Mouse (Mus musculus): ENCODE measurements at regions not wholly inside any gene's neighbourhood (a gene's known extent, or its start where the extent isn't known, plus 50 kb on each side); places are given as distances from the start of the nearest gene placed in this dataset.

DNA sequence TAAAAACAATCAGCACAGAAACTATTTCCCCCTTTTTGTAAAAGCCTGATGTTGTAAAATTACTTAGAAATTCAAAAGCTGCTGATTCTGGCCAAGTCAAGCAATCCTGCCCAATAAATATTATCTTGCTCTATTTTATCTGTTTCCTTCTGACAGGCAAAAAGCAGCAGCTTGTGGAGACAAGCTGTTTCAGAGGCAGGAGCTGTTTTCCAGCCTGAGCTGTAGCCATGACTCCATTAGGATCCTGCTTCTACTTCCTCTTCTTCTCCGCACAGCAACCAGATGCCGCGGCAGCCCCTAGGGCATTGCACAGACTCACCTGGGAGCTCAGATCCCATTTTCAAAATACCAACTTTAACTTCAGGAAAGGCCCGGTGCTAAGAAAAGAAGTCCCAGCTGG, 774.8 kb downstream of the Ryr2 start:
- no peaks in the 10 kb centered on the region for H3K9me3 ChIP-seq (replicated peaks; ENCODE audit: control insufficient read depth, low read length)
- H3K27ac ChIP-seq (ENCODE audit: low read depth, low read length): no peak overlapping the region
- H3K9ac ChIP-seq (ENCODE audit: low read depth, low read length): no peak overlapping the region
- no peaks in the 10 kb centered on the region for H3K27me3 ChIP-seq (ENCODE audit: control insufficient read depth, insufficient read depth, low read length)
- H3K4me1 ChIP-seq (ENCODE audit: control insufficient read depth, insufficient read depth, low read length): no peaks in the 10 kb centered on the region
- no peak overlapping the region for H3K4me3 ChIP-seq (ENCODE audit: low read depth, low read length)
- no peak for ATAC-seq (replicated peaks; ENCODE audit: insufficient number of reproducible peaks, low FRiP score, low TSS enrichment)
- no peaks in the 10 kb centered on the region for H3K36me3 ChIP-seq (ENCODE audit: control insufficient read depth, insufficient read depth, low read length)
- WGBS (ENCODE audit: insufficient replicate concordance): 72% methylated on average over 4 of the region's 4 CpGs
- H3K4me2 ChIP-seq: no peak overlapping the region

- H3K4me3 ChIP-seq (ENCODE audit: low read depth, low read length): no peak overlapping the region
- ATAC-seq (replicated peaks; ENCODE audit: insufficient number of reproducible peaks, low FRiP score, low TSS enrichment): no peak
- H3K36me3 ChIP-seq (ENCODE audit: control insufficient read depth, insufficient read depth, low read length): no peaks in the 10 kb centered on the region
- WGBS (ENCODE audit: insufficient replicate concordance): 76% methylated on average over 2 of the region's 2 CpGs
- no peak overlapping the region for H3K27ac ChIP-seq (ENCODE audit: low read depth, low read length)
- H3K9me3 ChIP-seq (replicated peaks; ENCODE audit: control insufficient read depth, low read length): no peaks in the 10 kb centered on the region
- H3K9ac ChIP-seq (ENCODE audit: low read depth, low read length): no peak overlapping the region
- H3K4me2 ChIP-seq: no peak overlapping the region
- H3K4me1 ChIP-seq (ENCODE audit: control insufficient read depth, insufficient read depth, low read length): no peaks in the 10 kb centered on the region
- H3K27me3 ChIP-seq (ENCODE audit: control insufficient read depth, insufficient read depth, low read length): no peaks in the 10 kb centered on the region
These were observed 798.0 kb downstream of the Ryr2 start for GRCm38 (mm10) chr13:11308716-11309115.

GRCm38 (mm10) chr13:11295493-11295892, 811.3 kb downstream of the Ryr2 start:
- no peak for ATAC-seq (replicated peaks; ENCODE audit: insufficient number of reproducible peaks, low FRiP score, low TSS enrichment)
- 83% methylated on average over 2 of the region's 2 CpGs for WGBS (ENCODE audit: insufficient replicate concordance)
- H3K4me2 ChIP-seq: no peak overlapping the region

GRCm38 (mm10) chr13:11294689-11295088, 812.1 kb downstream of the Ryr2 start:
- H3K9me3 ChIP-seq (replicated peaks; ENCODE audit: control insufficient read depth, low read length): no peaks in the 10 kb centered on the region
- ATAC-seq (replicated peaks; ENCODE audit: insufficient number of reproducible peaks, low FRiP score, low TSS enrichment): no peak
- H3K4me1 ChIP-seq (ENCODE audit: control insufficient read depth, insufficient read depth, low read length): no peaks in the 10 kb centered on the region
- H3K27me3 ChIP-seq (ENCODE audit: control insufficient read depth, insufficient read depth, low read length): no peaks in the 10 kb centered on the region
- H3K4me3 ChIP-seq (ENCODE audit: low read depth, low read length): no peak overlapping the region
- no peak overlapping the region for H3K4me2 ChIP-seq
- no peak overlapping the region for H3K9ac ChIP-seq (ENCODE audit: low read depth, low read length)
- H3K27ac ChIP-seq (ENCODE audit: low read depth, low read length): no peak overlapping the region
- no peaks in the 10 kb centered on the region for H3K36me3 ChIP-seq (ENCODE audit: control insufficient read depth, insufficient read depth, low read length)
- WGBS (ENCODE audit: insufficient replicate concordance): 81% methylated on average over 1 of the region's 1 CpGs

More at GRCm38 (mm10) chr13:11295493-11295892, 811.3 kb downstream of the Ryr2 start:
- H3K36me3 ChIP-seq (ENCODE audit: control insufficient read depth, insufficient read depth, low read length): no peaks in the 10 kb centered on the region
- no peaks in the 10 kb centered on the region for H3K9me3 ChIP-seq (replicated peaks; ENCODE audit: control insufficient read depth, low read length)
- H3K9ac ChIP-seq (ENCODE audit: low read depth, low read length): no peak overlapping the region
- H3K4me3 ChIP-seq (ENCODE audit: low read depth, low read length): no peak overlapping the region
- no peak overlapping the region for H3K27ac ChIP-seq (ENCODE audit: low read depth, low read length)
- H3K27me3 ChIP-seq (ENCODE audit: control insufficient read depth, insufficient read depth, low read length): no peaks in the 10 kb centered on the region
- no peaks in the 10 kb centered on the region for H3K4me1 ChIP-seq (ENCODE audit: control insufficient read depth, insufficient read depth, low read length)

DNA sequence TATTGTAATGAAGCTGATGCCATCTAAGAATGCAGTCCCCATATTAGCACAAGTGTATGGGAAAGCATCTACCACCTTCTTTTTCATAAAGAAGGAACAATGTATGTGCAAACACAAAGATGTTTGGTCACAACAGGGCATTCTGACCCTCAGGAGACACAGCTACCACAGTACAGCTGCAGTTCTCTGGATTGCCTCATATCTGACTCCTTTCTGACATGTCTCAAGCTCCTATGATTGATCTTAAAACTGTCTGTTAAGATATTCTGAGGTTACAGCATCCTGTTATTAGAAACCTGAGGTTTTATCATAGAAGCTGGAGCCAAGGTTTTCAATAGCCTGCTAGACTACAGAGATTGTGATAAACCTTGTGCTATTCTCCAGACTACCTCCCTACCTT, 813.0 kb downstream of the Ryr2 start:
- Histone ChIP-seq H3K4me1 (ENCODE audit: control insufficient read depth, insufficient read depth, low read length) (no peaks in the 10 kb centered on the region), H3K9ac (ENCODE audit: low read depth, low read length) (no peak overlapping the region), H3K4me2 (no peak overlapping the region), H3K4me3 (ENCODE audit: low read depth, low read length) (no peak overlapping the region), H3K9me3 (replicated peaks; ENCODE audit: control insufficient read depth, low read length) (no peaks in the 10 kb centered on the region), H3K36me3 (ENCODE audit: control insufficient read depth, insufficient read depth, low read length) (no peaks in the 10 kb centered on the region), H3K27ac (ENCODE audit: low read depth, low read length) (no peak overlapping the region), H3K27me3 (ENCODE audit: control insufficient read depth, insufficient read depth, low read length) (no peaks in the 10 kb centered on the region)
- no peak for ATAC-seq (replicated peaks; ENCODE audit: insufficient number of reproducible peaks, low FRiP score, low TSS enrichment)

GRCm38 (mm10) chr13:11273896-11274295, 832.8 kb downstream of the Ryr2 start:
- H3K36me3 ChIP-seq (ENCODE audit: control insufficient read depth, insufficient read depth, low read length): no peaks in the 10 kb centered on the region
- no peak for ATAC-seq (replicated peaks; ENCODE audit: insufficient number of reproducible peaks, low FRiP score, low TSS enrichment)

DNA sequence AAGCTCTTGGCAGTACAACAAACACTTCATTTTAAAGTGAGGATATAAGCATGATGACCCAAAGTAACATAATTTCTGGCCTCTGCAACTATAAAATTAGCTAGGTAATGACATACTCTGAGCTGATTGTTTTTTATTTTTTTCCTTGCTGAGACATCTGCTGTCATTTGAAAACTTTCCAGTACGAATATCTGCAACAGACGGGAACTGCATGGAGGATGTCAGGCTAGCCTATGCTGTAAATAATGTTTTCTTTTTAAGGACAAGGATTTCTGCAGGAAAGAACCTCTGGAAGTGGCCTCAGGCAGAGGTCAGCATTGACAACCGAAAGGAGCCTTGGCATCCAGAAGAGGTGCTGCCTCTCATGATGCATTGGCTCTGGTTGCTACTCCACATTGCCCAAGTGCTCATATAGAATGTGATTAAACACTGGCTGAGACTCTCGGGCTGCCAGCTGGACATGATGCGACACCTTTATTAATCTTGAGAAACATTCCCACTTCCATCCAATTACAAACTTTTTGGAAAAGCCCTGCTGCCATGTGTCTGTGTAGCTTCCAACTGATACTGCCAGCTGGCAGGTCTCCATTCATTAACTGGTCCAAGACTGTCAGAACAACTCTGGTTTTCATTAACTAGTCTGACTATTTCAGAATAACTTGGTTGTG, 837.9 kb downstream of the Ryr2 start:
- WGBS (ENCODE audit: insufficient replicate concordance): 61% methylated on average over 5 of the region's 5 CpGs
- no peaks in the 10 kb centered on the region for H3K36me3 ChIP-seq (ENCODE audit: control insufficient read depth, insufficient read depth, low read length)
- no peak for ATAC-seq (replicated peaks; ENCODE audit: insufficient number of reproducible peaks, low FRiP score, low TSS enrichment)
- H3K27me3 ChIP-seq (ENCODE audit: control insufficient read depth, insufficient read depth, low read length): no peaks in the 10 kb centered on the region
- H3K4me2 ChIP-seq: no peak overlapping the region
- no peak overlapping the region for H3K4me3 ChIP-seq (ENCODE audit: low read depth, low read length)
- H3K4me1 ChIP-seq (ENCODE audit: control insufficient read depth, insufficient read depth, low read length): no peaks in the 10 kb centered on the region
- no peak overlapping the region for H3K27ac ChIP-seq (ENCODE audit: low read depth, low read length)
- no peak overlapping the region for H3K9ac ChIP-seq (ENCODE audit: low read depth, low read length)
- H3K9me3 ChIP-seq (replicated peaks; ENCODE audit: control insufficient read depth, low read length): no peaks in the 10 kb centered on the region

More at GRCm38 (mm10) chr13:11273896-11274295, 832.8 kb downstream of the Ryr2 start:
- no peaks in the 10 kb centered on the region for H3K9me3 ChIP-seq (replicated peaks; ENCODE audit: control insufficient read depth, low read length)
- no peak overlapping the region for H3K4me2 ChIP-seq
- H3K27ac ChIP-seq (ENCODE audit: low read depth, low read length): no peak overlapping the region
- no peak overlapping the region for H3K4me3 ChIP-seq (ENCODE audit: low read depth, low read length)
- no peak overlapping the region for H3K9ac ChIP-seq (ENCODE audit: low read depth, low read length)
- WGBS (ENCODE audit: insufficient replicate concordance): 68% methylated on average over 1 of the region's 1 CpGs
- no peaks in the 10 kb centered on the region for H3K4me1 ChIP-seq (ENCODE audit: control insufficient read depth, insufficient read depth, low read length)
- no peaks in the 10 kb centered on the region for H3K27me3 ChIP-seq (ENCODE audit: control insufficient read depth, insufficient read depth, low read length)

DNA sequence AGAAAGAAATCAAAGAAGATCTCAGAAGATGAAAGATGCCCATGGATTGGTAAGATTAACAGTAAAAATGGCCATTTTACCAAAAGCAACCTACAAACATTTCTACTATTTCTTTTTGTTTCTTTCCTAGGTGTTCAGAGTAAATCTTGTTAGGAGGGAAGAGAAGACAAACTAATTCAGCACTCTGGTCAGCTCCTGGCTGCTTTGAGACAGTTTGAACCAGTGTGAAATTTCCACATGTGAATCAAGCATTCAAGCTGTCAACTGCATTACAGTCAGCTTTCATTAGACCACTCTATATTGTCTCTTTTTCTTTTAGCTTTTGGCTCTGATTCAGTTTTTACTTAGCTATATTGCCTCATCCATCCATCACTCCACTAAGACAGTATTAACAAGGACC, 859.2 kb downstream of the Ryr2 start:
- no peak overlapping the region for H3K9ac ChIP-seq (ENCODE audit: low read depth, low read length)
- H3K4me2 ChIP-seq: no peak overlapping the region
- no peaks in the 10 kb centered on the region for H3K9me3 ChIP-seq (replicated peaks; ENCODE audit: control insufficient read depth, low read length)
- H3K27ac ChIP-seq (ENCODE audit: low read depth, low read length): no peak overlapping the region
- no peaks in the 10 kb centered on the region for H3K27me3 ChIP-seq (ENCODE audit: control insufficient read depth, insufficient read depth, low read length)
- H3K36me3 ChIP-seq (ENCODE audit: control insufficient read depth, insufficient read depth, low read length): no peaks in the 10 kb centered on the region
- no peak for ATAC-seq (replicated peaks; ENCODE audit: insufficient number of reproducible peaks, low FRiP score, low TSS enrichment)
- H3K4me3 ChIP-seq (ENCODE audit: low read depth, low read length): no peak overlapping the region
- H3K4me1 ChIP-seq (ENCODE audit: control insufficient read depth, insufficient read depth, low read length): no peaks in the 10 kb centered on the region

DNA sequence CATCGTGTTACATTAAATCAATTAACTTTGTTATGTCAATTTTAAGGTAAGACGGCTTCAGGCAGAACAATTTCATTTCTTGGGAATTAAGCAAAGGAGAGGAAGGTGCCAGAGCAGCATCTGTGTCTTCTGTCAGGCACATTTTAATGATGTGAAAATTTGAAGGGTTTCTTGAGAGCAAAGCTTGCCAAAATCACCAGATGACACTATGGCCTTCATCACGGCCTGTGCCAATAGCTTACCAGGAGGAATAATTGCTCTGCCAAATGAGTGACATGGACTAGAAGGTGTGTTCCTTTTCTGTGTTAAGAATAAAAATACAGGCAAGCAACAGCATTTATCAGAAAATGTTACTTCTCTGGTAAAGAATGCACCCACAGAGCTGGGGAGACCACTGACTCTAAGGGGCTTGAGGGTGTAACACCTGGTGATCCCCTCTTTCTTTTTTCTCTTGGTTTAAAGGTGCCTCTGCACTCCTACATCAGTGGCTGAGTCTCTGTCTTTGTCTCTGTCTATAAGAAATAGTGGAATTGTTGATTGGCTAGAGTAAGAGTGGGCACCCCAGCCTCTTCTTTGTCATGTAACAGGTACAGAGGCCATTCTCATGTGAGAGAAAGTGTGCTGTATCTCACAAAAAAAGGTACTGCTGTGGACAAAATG, 856.2 kb upstream of the Chrm3 start:
- no peaks in the 10 kb centered on the region for H3K36me3 ChIP-seq (ENCODE audit: control insufficient read depth, insufficient read depth, low read length)
- no peak overlapping the region for H3K4me2 ChIP-seq
- no peak overlapping the region for H3K9ac ChIP-seq (ENCODE audit: low read depth, low read length)
- ATAC-seq (replicated peaks; ENCODE audit: insufficient number of reproducible peaks, low FRiP score, low TSS enrichment): no peak
- no peaks in the 10 kb centered on the region for H3K27me3 ChIP-seq (ENCODE audit: control insufficient read depth, insufficient read depth, low read length)
- H3K4me1 ChIP-seq (ENCODE audit: control insufficient read depth, insufficient read depth, low read length): no peaks in the 10 kb centered on the region
- WGBS (ENCODE audit: insufficient replicate concordance): 89% methylated on average over 3 of the region's 3 CpGs
- H3K4me3 ChIP-seq (ENCODE audit: low read depth, low read length): no peak overlapping the region
- no peaks in the 10 kb centered on the region for H3K9me3 ChIP-seq (replicated peaks; ENCODE audit: control insufficient read depth, low read length)
- H3K27ac ChIP-seq (ENCODE audit: low read depth, low read length): no peak overlapping the region
